Mouse (Mus musculus) megakaryocyte, embryonic 14.5 days (primary cell): ENCODE measurements around the gene Masp2.

Source experiments
- FLI1 ChIP-seq: IDR thresholded peaks from 2 replicates; pipeline ENCODE4 v1.6.1; 2012; ENCODE audit warnings: low read length, inconsistent platforms, mixed read lengths
- GATA1 ChIP-seq: IDR thresholded peaks from 3 replicates; pipeline ENCODE4 v1.6.1; 2012; ENCODE audit warnings: mixed read lengths, low read length, inconsistent platforms, borderline replicate concordance

DNA sequence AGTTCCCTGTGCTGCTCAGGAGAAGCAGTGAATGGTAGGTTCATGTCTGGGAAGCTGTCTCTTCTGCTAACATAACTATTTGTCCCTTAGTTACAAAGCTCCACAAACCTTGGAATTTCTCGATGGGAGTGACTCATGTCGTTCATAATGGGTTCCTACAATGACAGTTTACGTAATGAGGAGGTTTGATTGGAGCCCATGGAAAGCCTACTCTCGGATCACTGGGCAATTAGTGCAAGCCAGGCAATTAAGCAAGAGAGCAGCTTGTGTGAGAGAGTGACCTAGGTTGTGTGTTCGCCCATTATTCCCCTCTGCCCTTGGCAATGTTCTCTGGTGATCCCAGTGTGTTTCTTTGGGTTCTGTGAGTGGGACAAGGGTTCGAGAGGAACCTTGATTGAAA is 6.4 kb upstream of the Masp2 start:
- TF ChIP-seq GATA1, result no peak
- no peak for TF ChIP-seq FLI1
